Comparison of ENCODE assay signal across 8 mouse cellular contexts in genomic region chr2:155050504-155051236, GRCm38 (mm10). TPM values are rescaled to one million over a fixed set of nuclear protein-coding genes. Genes with fewer than 3 reads are reported as not detected.
DNase-seq lines count a peak whose midpoint lies in the region; ATAC-seq lines count a peak whose summit lies in the region.

No protein-coding gene starts in this region.

- H3K4me1 ChIP-seq in intestine, embryonic 14.5 days (replicated peaks; ENCODE audit: control insufficient read depth, insufficient read depth, low read length) = peaks cover 16% of the 10 kb centered on the region; the same call in 1 of the 2 replicates

- peak overlapping the region; percentile 36 for H3K4me3 ChIP-seq in intestine, embryonic 14.5 days (ENCODE audit: low read depth, low read length)

- H3K36me3 ChIP-seq in intestine, embryonic 14.5 days (ENCODE audit: control insufficient read depth, insufficient read depth, low read length) = no peaks in the 10 kb centered on the region

- no peaks in the 10 kb centered on the region for H3K27me3 ChIP-seq in intestine, embryonic 14.5 days (replicated peaks; ENCODE audit: control insufficient read depth, insufficient read depth, low read length)

- intact Hi-C loops in gastrocnemius, postnatal 14 days (cut with DNase I; ENCODE audit: low total_unique reads) = no loop called here
- intact Hi-C loops in left cerebral cortex, postnatal 14 days (cut with DNase I) = no loop called here

- H3K4me2 ChIP-seq in intestine, embryonic 14.5 days (ENCODE audit: low read length) = peak overlapping the region; percentile 70

- H3K9ac ChIP-seq in intestine, embryonic 14.5 days (ENCODE audit: low read length) = peak overlapping the region; percentile 51

- H3K27ac ChIP-seq in intestine, embryonic 14.5 days (ENCODE audit: low read depth) = peak overlapping the region; percentile 81

- DNase-seq in adipocyte (ENCODE audit: low spot score) = peak; percentile 98
- DNase-seq in embryo, embryonic 10 days (ENCODE audit: low spot score) = peak; percentile 93
- peak; percentile 96 for DNase-seq in gastrocnemius, postnatal 14 days
- DNase-seq in intestine, embryonic 14.5 days (ENCODE audit: low spot score) = peak; percentile 99
- peak; percentile 95 to 96 for DNase-seq in left cerebral cortex, postnatal 14 days (ENCODE audit: low spot score in 2 of 2)
- peak; percentile 97 for DNase-seq in mesoderm, embryonic 11.5 days (ENCODE audit: low read depth, low spot score)
- DNase-seq in right cerebral cortex, postnatal 36 days (ENCODE audit: low spot score in 2 of 2) = peak; percentile 87
- DNase-seq in yolk sac, embryonic 10.5 days (ENCODE audit: low spot score) = peak; percentile 96

- no peaks in the 10 kb centered on the region for H3K9me3 ChIP-seq in intestine, embryonic 14.5 days (ENCODE audit: control insufficient read depth, low read length)

- whole genome bisulfite sequencing in intestine, embryonic 14.5 days = under 1% methylated on average over 44 of the region's 45 CpGs

- peak; percentile 91 for ATAC-seq in intestine, embryonic 14.5 days (replicated peaks; ENCODE audit: low FRiP score, low TSS enrichment, low read depth)

RNA-seq across cellular contexts. Expression of gene Ahcy, which starts 23.6 kb away (rescaled TPM):
- total RNA-seq in gastrocnemius, postnatal 14 days (2021) = 10 to 100 TPM; 15.4 to 18.3 TPM
- polyA plus RNA-seq in intestine, embryonic 14.5 days (2014; fragmentation: Nextera tagmentation; extraction: Ambion mirVana) = 136 and 137 TPM in 2 replicates
- 10 to 100 TPM; 12.1 to 12.7 TPM for total RNA-seq in left cerebral cortex, postnatal 14 days (2021)

RNA-seq across cellular contexts. Expression of gene Gm14226, which starts 32.6 kb away (rescaled TPM):
- not detected for total RNA-seq in gastrocnemius, postnatal 14 days (2021)
- 3.4 and 5.7 TPM in 2 replicates for polyA plus RNA-seq in intestine, embryonic 14.5 days (2014; fragmentation: Nextera tagmentation; extraction: Ambion mirVana)
- under 1 TPM; 0.13 to 0.18 TPM for total RNA-seq in left cerebral cortex, postnatal 14 days (2021)

Comparison
In these comparisons a context has a peak if more than half of its experiments do, and no peak if none do; other contexts are left out.
1. Peak in every context shown above with its lines: DNase-seq, ATAC-seq, H3K4me3 ChIP-seq and H3K27ac ChIP-seq.